Comparison of ENCODE assay signal across 7 mouse cellular contexts in genomic region chr2:163597661-163598060, GRCm38 (mm10). TPM values are rescaled to one million over a fixed set of nuclear protein-coding genes. Genes with fewer than 3 reads are reported as not detected.
DNase-seq lines count a peak whose midpoint lies in the region; ATAC-seq and TF ChIP-seq lines count a peak whose summit lies in the region.

No protein-coding gene starts in this region.

- DNase-seq in left cerebral cortex, postnatal 14 days (ENCODE audit: low spot score in 2 of 2) = peak; percentile 61 to 87
- DNase-seq in left cerebral cortex, adult 11 months (ENCODE audit: low spot score) = no peak
- DNase-seq in kidney, postnatal 25 days = peak; percentile 88 to 89
- DNase-seq in naive thymus-derived CD4-positive, alpha-beta T cell, adult 2 months (ENCODE audit: low read depth) = peak; percentile 75
- no peak for DNase-seq in gastrocnemius, adult 8-10 months (ENCODE audit: low spot score in 2 of 2)

- no peak overlapping the region for H3K4me3 ChIP-seq in E14TG2a.4 (replicated peaks; ENCODE audit: low read length)

- no peaks in the 10 kb centered on the region for H3K9me3 ChIP-seq in E14TG2a.4 (ENCODE audit: low read length)

- intact Hi-C loops in left cerebral cortex, postnatal 14 days (cut with DNase I) = loop anchor here (2.0 kb wide), 1 partner anchor 63 kb away; no protein-coding TSS in a partner anchor

- H3K4me1 ChIP-seq in E14TG2a.4 (replicated peaks; ENCODE audit: low read depth, low read length) = peaks cover 15% of the 10 kb centered on the region

- ATAC-seq in activated CD4-positive, CD25-positive, alpha-beta regulatory T cell, adult 4 months = peak; percentile 21

- 0 out of 2 replicates have a peak, but pooled peaks have one; percentile 6 for TF ChIP-seq CTCF in E14TG2a.4 (conservative IDR thresholded peaks at IDR 0.05; ENCODE audit: low read length)

- no peaks in the 10 kb centered on the region for H3K36me3 ChIP-seq in E14TG2a.4 (ENCODE audit: insufficient read depth, low read length)

- H3K27me3 ChIP-seq in E14TG2a.4 (ENCODE audit: insufficient read depth, low read length) = no peaks in the 10 kb centered on the region

RNA-seq across cellular contexts. Expression of gene Ttpal, which starts 4.5 kb away (rescaled TPM):
- 10 to 100 TPM; 66.7 to 70.6 TPM for total RNA-seq in left cerebral cortex, postnatal 14 days (2021)
- polyA plus RNA-seq in activated CD4-positive, CD25-positive, alpha-beta regulatory T cell, adult 4 months (2017; shearing (Covaris generic)) = 10 to 100 TPM; 36.9 to 37.6 TPM
- 1 to 10 TPM; 3.1 to 5.2 (median 3.4) TPM for total RNA-seq in gastrocnemius, adult 8-10 months (2022)

RNA-seq across cellular contexts. Expression of gene Serinc3, which starts 47.3 kb away (rescaled TPM):
- 100 to 1,000 TPM; 221 to 248 TPM for total RNA-seq in left cerebral cortex, postnatal 14 days (2021)
- 100 to 1,000 TPM; 149 to 159 TPM for polyA plus RNA-seq in activated CD4-positive, CD25-positive, alpha-beta regulatory T cell, adult 4 months (2017; shearing (Covaris generic))
- total RNA-seq in gastrocnemius, adult 8-10 months (2022) = 100 to 1,000 TPM in 3 of 4 experiments, 10 to 100 TPM in 1; 88.8 to 135 (median 117) TPM

Comparison
In these comparisons a context has a peak if more than half of its experiments do, and no peak if none do; other contexts are left out.
1. DNase-seq: peak in left cerebral cortex, postnatal 14 days (2 of 2), kidney, postnatal 25 days (2 of 2) and naive thymus-derived CD4-positive, alpha-beta T cell, adult 2 months (single experiment); none in left cerebral cortex, adult 11 months (single experiment) and gastrocnemius, adult 8-10 months (0 of 2).
2. RNA of gene Ttpal, which starts 4.5 kb away (total RNA-seq): 66.7 to 70.6 TPM in left cerebral cortex, postnatal 14 days; 3.1 to 5.2 TPM in gastrocnemius, adult 8-10 months; every median in the first group is over 10 times any median in the second.